Mouse (Mus musculus): Measurements from ENCODE around the gene Gm14403. TPM values are rescaled to one million over a fixed set of nuclear protein-coding genes. Genes with fewer than 3 reads are reported as not detected.
"Not testable (repeated sequence)": the region's sequence is repeated elsewhere in the genome, so short reads cannot be mapped to it uniquely, and the experiment has no call there.

The Gm14403 gene
- polyA plus RNA-seq (2012; rRNA removed), result 0.25 TPM in 1 of 2 replicates, not detected in the other

DNA sequence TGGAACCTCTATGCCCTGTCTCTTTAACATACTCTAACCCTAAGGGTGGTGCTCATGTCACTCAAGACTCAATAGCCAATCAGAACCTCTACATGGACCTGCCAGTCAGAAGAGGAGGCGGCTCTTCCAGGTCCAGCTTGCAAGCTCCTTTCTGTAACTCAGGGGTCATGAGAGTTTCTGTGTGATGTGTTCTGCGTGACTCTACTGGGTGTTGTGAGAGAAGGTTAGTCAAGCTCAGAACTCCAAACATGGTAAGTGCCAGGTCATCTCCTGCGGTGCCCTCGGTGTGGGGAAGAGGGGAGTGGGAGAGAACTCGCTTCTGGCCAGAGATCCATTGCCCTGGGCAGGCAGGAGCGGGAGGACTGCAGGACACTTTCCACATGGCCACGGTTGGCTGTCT is at the start of gene Gm14403:
TSS of gene Gm14403 (plus strand) at position 149 of the 400 bp plus-strand sequence.
- H3K27me3 ChIP-seq (ENCODE audit: control insufficient read depth, insufficient read depth, low read length); H3K4me1 ChIP-seq (ENCODE audit: control insufficient read depth, insufficient read depth, low read length); H3K36me3 ChIP-seq (ENCODE audit: control insufficient read depth, insufficient read depth, low read length); H3K27ac ChIP-seq (ENCODE audit: control insufficient read depth, insufficient read depth, low read depth, low read length): not testable (repeated sequence)
- H3K4me3 ChIP-seq (ENCODE audit: control insufficient read depth, low read depth, low read length), result peak within 1 kb of the TSS; percentile 37

- not testable (repeated sequence) for H3K27me3 ChIP-seq (ENCODE audit: control insufficient read depth, insufficient read depth, low read length); H3K4me1 ChIP-seq (ENCODE audit: control insufficient read depth, insufficient read depth, low read length); H3K36me3 ChIP-seq (ENCODE audit: control insufficient read depth, insufficient read depth, low read length); H3K27ac ChIP-seq (ENCODE audit: control insufficient read depth, insufficient read depth, low read depth, low read length)
- peak within 1 kb of the TSS; percentile 45 for H3K4me3 ChIP-seq (ENCODE audit: control insufficient read depth, low read depth, low read length)
Observed at GRCm38 (mm10) chr2:177464676-177465075, 33.3 kb upstream of the Gm14403 start, which contains the start of gene Zfp970. Zfp970 (plus strand) TSS chr2:177464733.

DNA sequence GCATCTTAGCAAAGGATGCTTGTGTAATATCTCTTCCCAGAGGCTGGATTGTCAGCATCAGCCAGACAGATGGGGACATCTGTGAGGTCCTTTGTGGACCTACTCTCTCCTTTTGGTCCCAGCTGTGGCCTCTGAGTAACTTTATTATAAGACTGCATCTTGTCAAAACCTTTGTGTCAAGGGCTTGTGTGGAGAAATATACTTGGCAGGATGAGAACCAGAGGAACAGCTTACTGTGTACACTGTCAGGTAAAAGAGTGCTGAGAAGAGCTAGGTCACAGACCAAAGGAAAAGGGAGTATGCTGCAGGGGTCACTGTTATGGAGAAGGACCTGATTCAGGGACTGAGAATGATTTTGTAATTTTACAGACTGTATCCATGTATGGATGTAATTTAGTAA is 29.8 kb upstream of the Gm14403 start:
- not testable (repeated sequence) for H3K4me1 ChIP-seq (ENCODE audit: control insufficient read depth, insufficient read depth, low read length); H3K27me3 ChIP-seq (ENCODE audit: control insufficient read depth, insufficient read depth, low read length); H3K4me3 ChIP-seq (ENCODE audit: control insufficient read depth, low read depth, low read length); H3K27ac ChIP-seq (ENCODE audit: control insufficient read depth, insufficient read depth, low read depth, low read length); H3K36me3 ChIP-seq (ENCODE audit: control insufficient read depth, insufficient read depth, low read length)

GRCm38 (mm10) chr2:177472261-177472660 is 25.8 kb upstream of the Gm14403 start:
- not testable (repeated sequence) for H3K27me3 ChIP-seq (ENCODE audit: control insufficient read depth, insufficient read depth, low read length); H3K27ac ChIP-seq (ENCODE audit: control insufficient read depth, insufficient read depth, low read depth, low read length); H3K4me3 ChIP-seq (ENCODE audit: control insufficient read depth, low read depth, low read length); H3K36me3 ChIP-seq (ENCODE audit: control insufficient read depth, insufficient read depth, low read length); H3K4me1 ChIP-seq (ENCODE audit: control insufficient read depth, insufficient read depth, low read length)

- not testable (repeated sequence) for H3K4me3 ChIP-seq (ENCODE audit: control insufficient read depth, low read depth, low read length); H3K27me3 ChIP-seq (ENCODE audit: control insufficient read depth, insufficient read depth, low read length); H3K4me1 ChIP-seq (ENCODE audit: control insufficient read depth, insufficient read depth, low read length); H3K27ac ChIP-seq (ENCODE audit: control insufficient read depth, insufficient read depth, low read depth, low read length); H3K36me3 ChIP-seq (ENCODE audit: control insufficient read depth, insufficient read depth, low read length)
Observed at GRCm38 (mm10) chr2:177481971-177482370, 16.0 kb upstream of the Gm14403 start.

- not testable (repeated sequence) for H3K4me3 ChIP-seq (ENCODE audit: control insufficient read depth, low read depth, low read length); H3K27me3 ChIP-seq (ENCODE audit: control insufficient read depth, insufficient read depth, low read length); H3K27ac ChIP-seq (ENCODE audit: control insufficient read depth, insufficient read depth, low read depth, low read length); H3K36me3 ChIP-seq (ENCODE audit: control insufficient read depth, insufficient read depth, low read length); H3K4me1 ChIP-seq (ENCODE audit: control insufficient read depth, insufficient read depth, low read length)
Observed at GRCm38 (mm10) chr2:177483238-177483948, 14.6 kb upstream of the Gm14403 start.

DNA sequence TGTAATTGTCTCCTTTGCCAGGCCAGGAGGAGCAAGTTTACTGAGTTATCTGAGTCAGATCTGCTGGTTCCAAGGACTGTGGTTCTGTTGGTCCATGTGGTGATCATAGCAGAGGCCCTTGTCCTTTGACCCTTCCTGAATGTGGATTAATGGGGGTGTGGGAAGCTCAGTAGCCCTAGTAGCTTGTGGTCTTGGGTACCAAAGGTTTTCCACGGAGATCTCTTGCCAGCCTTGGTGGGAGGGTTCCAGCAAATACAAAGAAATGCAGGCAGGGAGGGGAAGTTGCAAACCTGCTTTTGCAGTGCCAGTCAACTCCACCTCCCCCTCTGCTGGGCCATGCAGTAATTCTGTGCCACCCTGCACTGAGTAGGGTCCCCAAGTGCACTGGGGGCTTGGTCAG is 1.2 kb downstream of the Gm14403 start:
- H3K4me3 ChIP-seq (ENCODE audit: control insufficient read depth, low read depth, low read length); H3K27ac ChIP-seq (ENCODE audit: control insufficient read depth, insufficient read depth, low read depth, low read length); H3K36me3 ChIP-seq (ENCODE audit: control insufficient read depth, insufficient read depth, low read length); H3K4me1 ChIP-seq (ENCODE audit: control insufficient read depth, insufficient read depth, low read length); H3K27me3 ChIP-seq (ENCODE audit: control insufficient read depth, insufficient read depth, low read length): not testable (repeated sequence)

- not testable (repeated sequence) for H3K36me3 ChIP-seq (ENCODE audit: control insufficient read depth, insufficient read depth, low read length); H3K4me3 ChIP-seq (ENCODE audit: control insufficient read depth, low read depth, low read length); H3K27me3 ChIP-seq (ENCODE audit: control insufficient read depth, insufficient read depth, low read length); H3K27ac ChIP-seq (ENCODE audit: control insufficient read depth, insufficient read depth, low read depth, low read length); H3K4me1 ChIP-seq (ENCODE audit: control insufficient read depth, insufficient read depth, low read length)
Observed at GRCm38 (mm10) chr2:177505211-177505719, 7.2 kb downstream of the Gm14403 start.

GRCm38 (mm10) chr2:177511381-177511780 is 13.4 kb downstream of the Gm14403 start:
- not testable (repeated sequence) for H3K4me3 ChIP-seq (ENCODE audit: control insufficient read depth, low read depth, low read length); H3K36me3 ChIP-seq (ENCODE audit: control insufficient read depth, insufficient read depth, low read length); H3K27ac ChIP-seq (ENCODE audit: control insufficient read depth, insufficient read depth, low read depth, low read length); H3K4me1 ChIP-seq (ENCODE audit: control insufficient read depth, insufficient read depth, low read length); H3K27me3 ChIP-seq (ENCODE audit: control insufficient read depth, insufficient read depth, low read length)

- not testable (repeated sequence) for H3K36me3 ChIP-seq (ENCODE audit: control insufficient read depth, insufficient read depth, low read length); H3K27ac ChIP-seq (ENCODE audit: control insufficient read depth, insufficient read depth, low read depth, low read length); H3K4me1 ChIP-seq (ENCODE audit: control insufficient read depth, insufficient read depth, low read length); H3K4me3 ChIP-seq (ENCODE audit: control insufficient read depth, low read depth, low read length); H3K27me3 ChIP-seq (ENCODE audit: control insufficient read depth, insufficient read depth, low read length)
Observed at GRCm38 (mm10) chr2:177511972-177512371, 14.0 kb downstream of the Gm14403 start.

DNA sequence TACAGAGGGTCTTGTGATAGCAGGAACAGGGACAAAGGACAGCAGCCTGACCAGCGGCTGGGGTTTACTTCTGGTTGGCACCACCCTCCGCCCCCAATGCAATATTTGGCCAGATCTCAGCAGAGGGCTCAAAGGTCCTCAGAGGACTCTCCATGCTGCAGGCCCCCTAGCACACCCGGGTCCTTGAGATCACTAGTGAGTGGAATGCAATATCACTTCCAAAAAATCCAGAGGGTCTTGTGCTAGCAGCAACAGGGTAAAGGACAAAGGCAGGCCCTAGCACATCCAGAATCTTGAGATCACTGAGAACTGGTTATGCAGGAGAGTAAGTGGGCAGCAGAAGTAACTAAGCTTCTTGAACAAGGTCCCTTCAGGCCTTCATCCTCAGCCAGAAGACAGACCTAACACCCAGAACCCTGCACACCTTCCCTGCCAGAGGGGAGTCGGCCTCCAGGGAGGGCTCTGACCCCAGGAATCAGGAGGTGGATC is 16.0 kb downstream of the Gm14403 start:
- not testable (repeated sequence) for H3K27ac ChIP-seq (ENCODE audit: control insufficient read depth, insufficient read depth, low read depth, low read length); H3K27me3 ChIP-seq (ENCODE audit: control insufficient read depth, insufficient read depth, low read length); H3K36me3 ChIP-seq (ENCODE audit: control insufficient read depth, insufficient read depth, low read length); H3K4me3 ChIP-seq (ENCODE audit: control insufficient read depth, low read depth, low read length); H3K4me1 ChIP-seq (ENCODE audit: control insufficient read depth, insufficient read depth, low read length)

DNA sequence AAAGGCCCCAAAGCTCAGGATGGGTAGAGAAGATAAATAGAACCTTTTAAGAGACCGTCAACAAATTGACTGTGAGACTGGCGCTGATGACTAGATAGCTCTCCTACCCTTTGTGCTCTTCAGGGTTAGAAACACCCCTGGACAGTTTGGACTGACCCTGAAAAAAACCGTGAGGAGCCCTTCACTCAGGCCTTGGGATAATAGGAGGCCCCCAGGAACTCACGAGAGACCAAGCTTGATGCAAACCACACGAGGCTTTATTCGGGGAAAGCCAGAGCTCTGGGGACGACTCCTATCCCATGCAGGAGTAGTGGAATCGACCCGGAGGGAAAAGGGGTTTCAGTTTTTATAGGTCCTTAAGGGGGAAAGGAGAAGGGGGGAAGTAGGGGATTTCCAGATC is 19.7 kb downstream of the Gm14403 start:
- not testable (repeated sequence) for H3K4me3 ChIP-seq (ENCODE audit: control insufficient read depth, low read depth, low read length); H3K27me3 ChIP-seq (ENCODE audit: control insufficient read depth, insufficient read depth, low read length); H3K27ac ChIP-seq (ENCODE audit: control insufficient read depth, insufficient read depth, low read depth, low read length); H3K4me1 ChIP-seq (ENCODE audit: control insufficient read depth, insufficient read depth, low read length); H3K36me3 ChIP-seq (ENCODE audit: control insufficient read depth, insufficient read depth, low read length)
